Mouse (Mus musculus) cerebellum, postnatal 36 days (tissue): ENCODE data around the gene Fhit.
"Not testable (repeated sequence)": the region's sequence is repeated elsewhere in the genome, so short reads cannot be mapped to it uniquely, and the experiment has no call there.

Source experiments
- DNase-seq, 2 experiments: peaks; one replicate each; pipeline ENCODE4 v3.0.0; 2021 to 2022; ENCODE audit warnings: mixed read lengths in 2 of 2

Fhit gene

DNA sequence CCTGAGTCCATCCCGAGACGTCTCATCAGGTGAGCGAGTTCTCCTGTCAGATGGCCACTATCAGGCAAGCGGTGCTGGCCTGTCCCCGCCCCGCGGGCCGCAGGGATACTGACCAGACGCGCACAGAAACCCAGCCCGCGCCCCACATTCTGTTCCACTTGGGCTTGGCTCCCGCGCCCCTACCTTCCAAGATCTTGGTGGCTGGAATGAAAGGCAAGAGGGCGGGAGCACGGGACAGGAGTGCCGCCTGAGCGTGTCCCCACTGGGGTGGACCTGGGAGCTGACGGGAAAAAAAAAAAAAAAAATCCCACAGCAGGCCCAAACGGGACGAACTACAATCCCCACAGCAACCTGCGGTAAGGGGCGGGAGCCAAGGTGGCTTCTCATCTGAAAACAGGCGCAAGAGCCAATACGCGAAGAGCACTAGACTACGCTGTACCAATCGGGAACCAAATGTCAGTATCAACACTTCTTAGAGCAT is at the start of gene Fhit:
TSS of gene Fhit (minus strand) at position 285 of the 481 bp plus-strand sequence.
- DNase-seq: peak; percentile 93

DNA sequence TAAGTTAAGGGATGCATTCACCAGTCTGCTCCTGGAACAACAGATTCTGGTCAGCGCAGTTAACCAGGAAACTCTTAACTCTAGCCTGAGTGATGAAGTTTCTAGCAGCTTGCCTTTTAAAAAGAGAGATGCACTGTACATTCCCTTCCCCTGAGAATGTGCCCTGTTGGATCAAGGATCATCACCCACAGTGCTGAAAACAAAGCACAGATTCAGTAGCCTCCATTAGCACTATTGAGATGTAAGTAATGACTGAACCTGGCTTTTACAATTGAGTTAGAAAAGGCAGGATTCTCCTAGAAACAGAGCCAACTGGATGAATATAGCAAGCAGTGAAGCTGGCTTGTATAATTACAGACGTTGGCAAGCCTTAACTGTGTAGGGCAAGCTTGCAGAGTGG is 45.0 kb upstream of the Fhit start:
- no peak for DNase-seq

DNA sequence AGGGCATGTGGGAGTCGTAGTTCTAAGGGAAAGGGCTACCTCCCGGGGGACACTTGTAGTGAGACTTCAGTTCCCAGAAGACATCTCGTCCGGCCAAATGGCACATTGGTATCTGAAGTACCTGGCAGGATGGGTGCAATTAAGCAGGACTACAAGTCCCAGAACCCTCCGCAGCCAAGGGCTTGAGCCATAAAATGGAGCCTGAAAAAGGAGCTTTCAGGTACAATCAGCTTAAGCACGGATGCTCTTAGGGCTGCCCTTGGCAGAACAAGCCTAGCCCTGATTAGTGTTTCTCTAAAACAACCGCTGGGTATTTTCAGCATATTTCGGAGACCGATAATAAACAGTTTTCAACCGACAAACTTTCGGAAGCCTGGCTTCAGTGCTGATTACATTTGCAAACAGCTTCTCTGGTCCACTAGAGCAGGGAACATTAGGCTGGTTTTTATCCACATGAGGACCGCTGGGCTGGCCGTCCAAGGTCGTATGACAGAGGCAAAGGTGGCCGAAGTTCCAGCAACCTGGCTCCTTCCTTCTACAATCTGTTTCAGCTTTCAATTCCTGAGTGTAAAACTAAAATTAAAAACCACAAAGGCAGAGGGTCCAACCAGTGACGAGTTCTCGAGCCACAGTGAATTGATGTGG is 907 bp downstream of the Fhit start:
- peak; percentile 85 to 90 for DNase-seq

DNA sequence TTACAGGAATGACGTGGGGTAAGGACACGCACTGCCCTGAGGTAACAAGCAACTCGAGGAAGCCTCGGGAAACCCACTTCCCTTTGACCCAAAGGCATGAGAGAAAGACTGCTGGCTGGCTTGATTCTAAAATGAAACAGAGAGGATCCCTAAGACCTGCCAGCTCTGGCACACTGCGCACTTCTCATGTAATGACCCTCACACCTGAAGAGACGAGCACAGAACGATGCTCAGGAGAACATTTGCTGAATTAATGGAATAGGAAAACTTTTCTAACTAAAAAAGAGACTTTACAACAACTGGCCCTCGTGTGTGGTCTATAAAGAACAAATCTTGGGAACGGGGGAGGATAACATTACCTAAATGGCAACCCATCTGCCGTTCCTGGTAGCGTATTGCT is 2.2 kb downstream of the Fhit start:
- DNase-seq: no peak

DNA sequence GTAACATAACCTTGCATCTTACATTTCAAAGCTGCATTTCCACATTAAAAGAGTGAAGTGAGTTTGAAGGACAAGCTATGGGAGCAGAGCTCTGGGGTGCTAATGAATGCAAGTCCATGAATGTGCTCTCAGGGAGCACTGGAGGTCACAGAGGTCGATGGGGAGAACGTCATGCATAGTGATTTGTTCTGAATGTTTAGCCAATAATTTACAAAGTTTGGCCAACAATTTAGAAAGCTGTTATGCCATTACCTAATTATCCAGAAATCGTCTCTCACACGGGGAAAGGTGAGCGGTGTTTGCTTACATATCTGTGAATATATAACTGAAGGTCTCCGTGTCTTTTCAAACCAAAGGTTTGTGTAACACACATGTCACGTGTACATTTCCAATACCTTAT is 2.8 kb downstream of the Fhit start:
- DNase-seq: no peak

DNA sequence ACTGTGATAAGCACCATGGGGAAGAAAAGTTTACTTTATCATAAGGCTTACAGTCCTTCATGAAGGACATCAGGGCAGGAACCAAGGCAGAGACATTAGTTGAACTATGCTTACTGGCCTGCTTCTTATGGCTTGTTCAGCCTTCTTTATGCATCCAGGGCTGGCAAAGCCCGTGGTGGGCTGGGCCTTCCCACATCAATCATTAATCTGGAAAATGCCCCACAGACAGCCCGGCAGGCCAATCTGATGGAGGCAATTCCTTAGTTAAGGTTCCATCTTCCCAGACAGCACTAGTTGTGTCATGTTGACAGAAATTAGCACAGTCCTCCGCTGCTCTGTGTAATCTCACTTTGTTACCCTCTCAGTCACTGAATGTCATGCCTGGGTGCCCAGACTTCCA is 4.1 kb downstream of the Fhit start:
- DNase-seq: no peak

DNA sequence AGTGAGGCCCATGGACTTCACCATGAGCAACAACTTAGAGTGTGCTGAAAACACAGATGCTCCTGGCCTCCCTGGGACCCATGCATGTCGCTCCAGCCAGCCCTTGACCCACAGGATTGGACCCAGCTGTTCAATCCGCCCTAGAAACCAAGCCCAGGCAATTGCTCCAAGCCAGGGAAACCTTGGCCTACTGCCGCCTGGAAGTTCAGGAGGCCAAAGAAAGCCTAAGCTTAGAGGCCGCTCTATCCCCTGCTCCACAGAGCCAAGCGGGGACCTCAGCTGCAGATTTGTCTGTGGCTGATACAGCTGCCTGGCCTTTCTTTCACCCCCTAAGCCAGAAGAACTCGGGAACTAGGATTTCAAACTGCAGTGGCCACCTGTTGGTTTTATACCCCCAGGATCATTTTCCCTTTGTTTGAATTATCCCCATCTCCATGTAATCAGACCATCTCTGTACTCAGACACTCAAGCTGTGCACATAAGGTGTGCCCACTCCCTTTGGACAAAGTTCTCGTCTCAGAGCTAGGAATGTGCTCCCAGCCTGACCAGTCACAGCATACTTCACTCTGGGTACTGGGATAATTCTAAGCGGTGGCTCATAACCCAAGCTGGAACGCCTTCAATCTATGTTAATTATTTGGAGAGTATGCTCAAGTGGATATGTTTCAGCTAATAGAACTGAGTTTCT is 10.1 kb downstream of the Fhit start:
- no peak for DNase-seq

DNA sequence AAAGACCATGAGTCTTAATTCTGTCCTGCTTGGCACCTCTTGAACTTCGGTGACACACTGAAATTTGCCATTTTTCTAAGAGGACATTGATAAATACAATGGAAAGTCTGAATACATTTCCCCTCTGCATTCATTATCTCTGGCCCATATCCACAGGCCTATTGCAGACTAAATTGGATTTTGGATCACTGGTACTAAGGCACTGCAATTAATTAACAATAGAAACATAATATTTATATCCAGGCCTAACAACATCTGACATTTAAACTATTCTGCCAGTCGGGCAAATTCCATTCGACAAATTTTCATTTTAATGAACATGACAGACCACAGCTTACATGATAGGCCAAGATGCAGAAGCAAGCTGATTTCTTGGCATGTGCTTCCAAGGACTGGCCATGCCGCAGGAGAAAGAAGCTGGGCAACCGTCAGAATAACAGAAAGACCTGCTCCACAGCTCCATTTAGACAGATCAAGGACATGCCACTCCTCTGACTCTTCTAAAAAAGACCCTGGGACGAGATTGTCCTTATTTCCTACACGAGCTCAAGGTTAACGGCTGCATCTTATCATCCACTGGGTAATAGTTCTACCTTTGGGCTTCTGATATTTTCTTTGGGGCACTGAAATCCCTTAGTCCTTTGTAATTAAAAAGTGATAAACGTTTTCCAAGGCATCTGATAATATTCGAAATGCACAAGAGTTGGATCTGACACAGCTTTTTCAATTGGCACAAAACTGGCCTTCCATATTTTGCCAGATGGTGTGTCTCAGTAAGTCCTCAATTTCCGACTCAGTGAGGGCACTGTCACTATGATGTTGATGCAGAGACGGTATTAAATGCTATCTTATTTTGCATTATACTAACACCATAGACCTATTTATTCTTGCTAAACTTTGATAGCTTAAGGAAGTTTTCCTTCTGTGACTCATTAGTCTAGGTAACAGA is 27.8 kb downstream of the Fhit start:
- DNase-seq: peak in 1 of 2 experiments; percentile 12

DNA sequence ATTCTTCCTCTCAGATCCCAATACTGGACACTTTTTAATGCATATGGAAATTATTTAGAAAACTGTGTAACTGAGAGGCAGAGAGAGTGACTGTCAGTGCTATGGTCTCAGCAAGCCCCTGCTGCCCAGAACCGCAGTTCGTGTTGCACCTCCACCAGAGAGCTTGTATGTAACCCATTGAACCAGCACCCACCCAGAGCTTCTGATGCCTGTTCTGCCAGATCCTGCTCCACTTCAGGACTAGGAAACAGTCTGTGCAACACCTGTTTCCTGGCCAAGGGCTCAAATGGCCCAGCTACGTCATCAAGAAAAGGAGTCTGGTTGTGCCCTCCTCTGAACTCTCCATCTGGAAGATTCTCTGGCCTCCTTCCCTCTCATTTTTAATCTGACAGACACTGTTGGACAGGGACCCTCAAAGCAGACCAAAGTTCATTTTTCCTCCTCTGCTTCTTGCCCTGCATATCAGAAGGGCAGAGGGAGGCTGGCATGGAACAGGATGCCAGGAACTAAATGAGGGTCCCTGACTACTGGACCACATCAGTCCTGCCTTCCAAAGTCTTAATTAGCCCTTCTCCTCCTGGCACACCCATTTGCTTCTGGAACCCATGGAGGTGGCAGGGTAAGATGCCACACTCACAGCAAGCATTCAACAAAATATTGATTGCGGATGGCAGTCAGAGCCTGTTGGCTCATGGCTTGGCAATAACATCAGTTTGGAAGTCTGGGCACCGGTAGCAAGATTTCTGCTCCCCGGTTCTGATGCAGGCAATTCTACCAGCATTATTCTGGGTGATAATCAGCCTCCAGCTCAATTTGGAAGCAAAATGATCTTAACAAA is 29.0 kb downstream of the Fhit start:
- peak in 1 of 2 experiments; percentile 4 for DNase-seq

DNA sequence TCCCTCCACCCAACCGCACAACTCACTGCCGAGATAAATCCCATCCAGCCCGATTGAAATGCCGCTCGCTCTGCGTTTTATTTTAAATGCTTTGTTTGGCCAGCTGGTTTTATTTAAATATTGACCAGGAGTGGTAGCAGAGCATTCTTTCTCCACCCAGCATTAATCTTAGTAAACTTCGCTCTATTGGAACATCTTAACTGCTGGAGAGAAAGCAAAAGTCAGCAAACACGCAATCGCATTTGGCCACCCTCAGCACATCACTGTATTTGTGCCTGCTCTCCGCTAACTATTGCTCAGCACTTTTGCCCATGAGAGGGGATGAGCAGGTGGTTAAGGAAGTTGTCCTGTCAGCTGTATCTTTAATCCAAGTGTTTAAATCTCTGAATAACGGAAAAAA is 36.7 kb downstream of the Fhit start:
- no peak for DNase-seq

DNA sequence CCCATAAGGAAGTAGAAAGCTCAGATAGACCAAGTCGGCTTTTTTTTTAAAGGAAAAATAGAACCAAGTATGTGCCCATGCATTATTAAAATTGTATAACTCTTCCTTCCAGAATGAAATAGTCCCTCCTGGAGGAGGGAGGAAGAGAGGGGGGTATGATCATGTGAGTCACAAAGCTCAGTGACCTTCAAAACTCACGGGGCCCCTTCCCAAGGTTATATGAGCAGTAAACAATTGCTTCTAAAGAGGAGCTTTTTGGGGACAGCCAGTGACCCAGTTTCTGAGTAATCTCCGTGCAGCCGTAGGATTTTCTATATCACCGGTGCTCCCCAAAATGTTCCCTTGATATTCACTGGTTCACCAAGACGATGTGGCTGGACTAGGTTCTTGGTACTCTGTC is 42.8 kb downstream of the Fhit start:
- DNase-seq: no peak

DNA sequence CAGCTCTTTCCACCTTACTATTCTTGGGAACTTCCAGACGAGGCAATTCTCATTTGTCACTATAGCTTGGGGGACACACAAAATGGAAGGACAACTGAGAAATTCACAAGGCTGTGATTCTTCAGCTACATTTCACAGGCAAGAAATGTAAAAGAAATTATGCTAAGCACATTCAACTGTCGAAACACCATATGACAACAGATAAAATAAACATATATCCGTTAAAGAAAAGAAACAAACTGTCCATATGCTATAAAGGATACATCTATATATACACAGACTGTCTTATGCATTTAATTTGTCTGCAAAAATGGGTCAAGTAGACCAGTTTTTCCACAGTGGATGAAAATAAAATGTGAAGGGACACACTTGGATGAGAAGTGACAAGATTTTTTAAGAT is 76.2 kb downstream of the Fhit start:
- DNase-seq: no peak

DNA sequence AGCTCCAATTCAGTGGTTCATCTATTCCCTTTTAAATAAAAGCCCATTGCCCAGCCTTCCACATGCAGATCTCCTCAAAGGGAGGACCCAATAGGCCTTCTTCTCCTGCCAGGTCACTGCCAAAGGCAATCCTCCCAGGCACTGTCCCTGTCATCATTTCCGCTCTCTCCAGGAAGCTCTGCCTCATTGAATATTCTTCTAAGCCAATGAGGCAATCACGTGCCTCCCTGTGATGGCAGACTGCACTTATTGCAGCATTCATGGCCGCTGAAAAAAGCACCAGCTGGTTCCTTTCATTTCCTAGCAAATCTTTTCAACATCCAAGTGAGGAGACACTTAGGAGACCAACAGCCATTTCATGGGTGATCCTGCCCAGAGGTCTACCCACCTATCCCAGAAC is 77.9 kb downstream of the Fhit start:
- no peak for DNase-seq

DNA sequence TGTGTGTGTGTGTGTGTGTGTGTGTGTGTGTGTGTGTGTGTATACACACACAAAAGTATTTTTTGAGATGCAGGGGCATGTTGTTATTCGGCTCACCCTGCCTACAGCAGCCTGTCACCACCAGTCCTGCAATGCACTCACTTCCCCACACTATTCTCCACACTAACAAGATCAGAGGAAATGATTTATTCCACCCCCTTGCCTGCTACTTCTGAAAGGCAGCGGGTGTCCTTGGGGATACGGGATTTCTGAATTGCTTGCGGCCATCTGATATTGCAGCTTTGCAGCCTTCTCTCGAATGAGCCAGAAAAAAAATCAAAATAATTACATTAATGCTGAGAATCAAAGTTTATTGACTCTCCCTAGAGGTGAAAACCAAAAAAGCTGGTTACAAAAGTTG is 78.4 kb downstream of the Fhit start:
- DNase-seq: no peak

DNA sequence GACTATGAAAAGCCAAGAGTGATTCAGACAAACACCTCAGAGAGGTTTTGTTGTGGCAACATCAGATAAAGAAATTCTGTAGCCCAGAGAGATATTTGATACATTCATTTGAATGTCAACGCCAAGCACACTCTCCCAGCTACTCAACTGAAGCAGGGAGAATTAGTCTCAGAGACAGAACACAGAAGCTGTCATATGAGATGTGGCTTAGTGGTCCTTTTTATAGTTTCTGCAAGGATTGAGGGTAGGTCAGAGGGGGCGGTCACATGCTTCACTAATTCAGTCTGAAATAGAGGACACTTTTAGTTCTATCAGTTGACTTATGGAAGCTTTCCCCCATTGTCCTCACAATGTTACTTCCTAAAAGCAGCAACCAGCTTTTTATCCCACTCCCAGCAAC is 98.2 kb downstream of the Fhit start:
- DNase-seq: no peak

DNA sequence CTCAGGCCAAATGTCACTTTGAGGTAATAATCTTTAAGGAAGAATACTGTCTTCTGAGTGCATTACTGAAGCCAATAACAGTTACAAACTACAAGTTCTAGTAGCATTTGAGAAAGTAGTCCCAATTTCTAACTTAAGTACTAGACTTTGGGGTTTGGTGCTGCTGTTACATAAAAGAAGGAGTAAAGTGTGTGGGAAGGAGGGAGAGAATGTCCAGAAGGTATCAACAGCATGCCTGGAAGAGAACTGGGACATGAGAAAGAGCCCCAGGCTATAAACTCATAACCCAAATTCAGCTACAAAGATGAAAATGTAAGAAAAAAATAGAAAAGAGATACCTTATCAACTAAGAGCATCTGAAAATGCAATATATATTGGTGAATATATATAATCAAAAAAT is 101.6 kb downstream of the Fhit start:
- no peak for DNase-seq

DNA sequence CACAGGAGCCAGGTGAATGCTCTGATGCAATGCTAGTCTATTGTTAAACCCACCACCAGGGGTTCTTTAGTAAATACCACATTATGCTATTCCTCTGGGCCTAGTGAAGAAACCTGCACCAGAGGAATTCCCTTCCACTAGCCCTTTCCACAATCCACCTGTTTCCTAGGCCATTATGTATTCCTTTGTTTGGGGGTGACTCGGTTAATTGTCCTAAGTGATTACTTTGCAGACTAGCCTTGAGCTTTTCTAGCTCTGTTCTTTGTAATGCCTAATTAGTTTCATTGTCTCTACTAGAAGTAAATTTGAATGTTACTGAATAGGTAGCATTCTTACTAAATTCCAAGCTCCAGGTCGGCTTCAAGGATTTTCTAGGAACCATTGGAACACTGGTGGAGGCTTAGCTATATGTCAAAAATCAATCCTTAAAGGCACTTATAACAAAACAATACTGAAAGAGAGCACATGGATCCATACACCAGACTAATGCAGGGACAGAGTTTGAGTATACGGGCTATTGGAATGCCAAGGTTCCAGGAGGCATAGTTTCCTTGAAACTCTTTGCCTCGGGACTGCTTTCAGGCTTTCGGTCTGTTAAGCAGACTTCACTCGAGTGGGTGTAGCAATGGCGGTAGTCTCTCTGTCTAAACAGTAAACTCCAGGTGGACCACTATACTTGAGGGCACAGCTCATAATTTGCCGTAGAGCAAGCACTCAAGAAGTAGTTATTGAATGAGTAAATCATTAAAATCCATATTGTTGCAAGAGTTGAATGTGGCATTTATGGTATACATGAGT is 122.1 kb downstream of the Fhit start:
- DNase-seq: not testable (repeated sequence)

DNA sequence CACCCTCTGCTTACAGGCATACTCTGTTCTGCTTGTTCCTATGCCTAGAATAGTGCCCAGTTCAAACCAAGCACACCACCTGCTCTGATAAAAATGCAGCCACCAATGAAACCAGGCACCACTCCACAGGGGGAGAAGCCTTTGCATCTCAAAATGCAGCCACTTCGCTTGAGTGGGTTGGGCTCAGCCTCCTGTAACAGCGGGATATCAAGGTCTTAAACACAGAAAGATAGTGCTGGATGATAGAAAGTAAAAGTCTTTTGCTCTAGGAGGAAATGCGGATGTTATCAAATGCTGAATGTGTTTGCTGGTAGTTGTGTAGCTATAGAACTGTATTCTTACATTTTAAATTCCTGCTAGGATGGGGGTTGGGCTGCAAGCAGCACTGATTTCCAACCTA is 140.4 kb downstream of the Fhit start:
- DNase-seq: no peak

DNA sequence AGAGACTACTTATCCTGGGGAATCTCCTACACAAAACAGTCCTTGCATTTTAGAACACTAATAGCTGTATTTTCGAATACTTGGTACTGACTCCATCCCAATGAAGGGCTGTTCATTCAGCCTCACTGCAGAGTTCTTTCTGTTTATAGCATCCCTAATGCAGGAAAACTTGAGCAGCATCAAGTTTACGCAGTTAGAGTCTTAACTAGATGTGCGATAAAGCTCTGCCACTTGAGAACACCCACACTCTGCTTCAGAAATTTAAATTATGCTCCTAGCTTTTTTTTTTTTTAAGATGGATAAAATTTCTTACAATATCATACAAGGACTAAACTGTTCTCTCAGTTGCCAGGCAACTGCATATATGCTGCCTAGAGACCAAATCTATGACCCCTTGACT is 183.2 kb downstream of the Fhit start:
- no peak for DNase-seq

DNA sequence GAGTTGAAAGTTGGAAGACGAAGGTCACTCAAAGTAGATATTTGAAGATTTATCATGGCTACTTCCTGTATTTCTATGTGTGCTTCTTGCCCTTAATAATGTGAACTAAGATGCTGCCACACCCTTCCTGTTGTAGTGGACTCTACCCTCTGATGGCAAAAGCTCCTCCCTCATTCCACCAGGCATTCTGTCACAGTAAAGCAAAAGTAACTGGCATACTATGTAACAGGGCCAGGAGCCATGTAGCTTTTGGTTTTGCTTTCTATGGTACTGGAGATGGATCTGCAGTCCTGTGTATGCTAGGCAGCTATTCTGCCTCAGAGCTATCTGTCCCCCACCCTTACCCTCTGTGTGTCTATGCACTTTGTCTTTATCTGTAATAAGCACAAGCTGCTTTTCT is 220.2 kb downstream of the Fhit start:
- no peak for DNase-seq

DNA sequence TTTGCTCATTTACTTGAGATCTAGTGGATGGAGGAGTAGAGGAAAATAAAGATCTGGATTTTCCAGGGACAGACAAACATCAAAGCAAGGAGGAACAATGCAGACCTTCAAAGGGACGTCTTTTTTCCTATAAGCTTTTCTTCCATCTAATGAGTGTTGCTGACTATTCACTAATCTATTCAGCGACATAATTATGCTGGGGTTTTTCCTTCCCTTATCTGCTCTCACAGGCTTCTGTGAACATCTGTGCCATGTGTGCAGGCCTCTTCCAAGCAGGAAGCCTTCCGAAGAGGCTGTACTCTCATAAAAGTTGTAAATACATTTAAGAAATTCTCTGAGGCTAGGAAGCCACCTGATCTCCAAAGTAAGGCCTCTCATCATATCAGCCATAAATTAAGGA is 228.2 kb downstream of the Fhit start:
- DNase-seq: no peak
